Mouse (Mus musculus): ENCODE measurements around the gene Thbs3. TPM values are rescaled to one million over a fixed set of nuclear protein-coding genes. Genes with fewer than 3 reads are reported as not detected.

The Thbs3 gene
- polyA plus RNA-seq, 1 experiment from 2014 or later = 44.5 TPM

DNA sequence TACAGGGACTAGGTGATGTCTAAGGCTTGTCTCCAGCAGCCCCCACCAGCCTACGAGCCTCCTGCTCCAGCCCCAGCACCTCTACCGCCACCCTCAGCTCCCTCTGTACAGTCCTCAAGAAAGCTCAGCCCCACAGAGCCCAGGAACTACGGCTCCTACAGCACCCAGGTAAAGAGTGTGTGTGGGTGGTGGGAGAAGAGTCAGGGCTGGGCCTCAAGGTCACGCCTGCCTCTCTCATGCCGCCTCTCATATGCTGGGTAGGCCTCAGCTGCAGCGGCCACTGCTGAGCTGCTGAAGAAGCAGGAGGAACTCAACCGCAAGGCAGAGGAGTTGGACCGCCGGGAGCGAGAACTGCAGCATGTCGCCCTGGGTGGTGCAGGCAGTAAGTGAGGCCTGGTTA is 35.9 kb upstream of the Thbs3 start:
- H3K9ac ChIP-seq (ENCODE audit: low read depth, low read length) = no peak overlapping the region
- H3K27ac ChIP-seq (ENCODE audit: low read depth, low read length) = no peak overlapping the region
- 0 out of 2 replicates have a peak overlapping the region, but pooled peaks have one; percentile 86 for H3K4me2 ChIP-seq (replicated peaks; ENCODE audit: low read depth, low read length)
- no peaks in the 10 kb centered on the region for H3K9me3 ChIP-seq (ENCODE audit: control insufficient read depth, low read length)
- H3K4me1 ChIP-seq (replicated peaks; ENCODE audit: control insufficient read depth, insufficient read depth, low read length) = peaks cover 16% of the 10 kb centered on the region
- no peak for ATAC-seq (ENCODE audit: low FRiP score)
- no peak overlapping the region; the same call in 1 of the 2 replicates for H3K4me3 ChIP-seq (ENCODE audit: low read depth, low read length)
- WGBS = 89% methylated on average over 11 of the region's 11 CpGs
- no peaks in the 10 kb centered on the region for H3K27me3 ChIP-seq (ENCODE audit: control insufficient read depth, insufficient read depth, low read length)
- H3K36me3 ChIP-seq (ENCODE audit: control insufficient read depth, insufficient read depth, low read length) = peaks cover 24% of the 10 kb centered on the region; the same call in 1 of the 2 replicates
- DNase-seq (ENCODE audit: low spot score) = no peak

DNA sequence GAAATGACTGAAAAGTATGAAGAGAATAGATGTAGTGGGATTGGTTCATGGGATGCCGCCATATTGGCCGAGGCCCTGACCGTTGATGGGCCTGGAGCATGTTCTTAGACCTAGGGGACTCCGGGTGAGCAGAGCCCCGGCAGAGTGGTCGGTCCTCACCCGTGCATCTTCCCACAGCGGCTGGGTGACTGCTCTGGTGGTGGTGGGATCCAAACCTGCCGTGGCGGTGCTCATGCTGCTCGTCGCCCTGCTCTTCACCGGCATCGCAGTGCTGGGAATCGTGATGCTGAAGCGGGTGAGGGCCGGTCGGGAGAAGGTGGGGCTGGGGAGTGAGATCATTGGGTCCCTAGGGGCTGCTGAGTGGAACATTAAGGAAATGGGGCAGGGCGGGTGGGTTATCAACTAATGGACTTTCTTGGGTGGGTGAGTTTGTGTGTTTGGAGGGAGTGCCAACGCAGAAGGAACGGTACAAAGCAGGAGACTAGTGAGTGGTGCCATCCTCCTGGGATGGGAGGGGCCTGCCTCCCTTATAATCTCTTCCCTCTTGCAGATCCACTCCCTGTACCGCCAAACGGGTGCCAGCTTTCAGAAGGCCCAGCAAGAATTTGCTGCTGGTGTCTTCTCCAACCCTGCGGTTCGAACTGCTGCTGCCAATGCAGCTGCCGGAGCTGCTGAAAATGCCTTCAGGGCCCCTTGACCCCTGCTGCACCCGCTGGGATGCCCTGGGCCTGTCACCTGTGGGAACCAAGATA is 33.1 kb upstream of the Thbs3 start:
- Histone ChIP-seq H3K27ac (ENCODE audit: low read depth, low read length) (no peak overlapping the region), H3K9ac (ENCODE audit: low read depth, low read length) (no peak overlapping the region)

DNA sequence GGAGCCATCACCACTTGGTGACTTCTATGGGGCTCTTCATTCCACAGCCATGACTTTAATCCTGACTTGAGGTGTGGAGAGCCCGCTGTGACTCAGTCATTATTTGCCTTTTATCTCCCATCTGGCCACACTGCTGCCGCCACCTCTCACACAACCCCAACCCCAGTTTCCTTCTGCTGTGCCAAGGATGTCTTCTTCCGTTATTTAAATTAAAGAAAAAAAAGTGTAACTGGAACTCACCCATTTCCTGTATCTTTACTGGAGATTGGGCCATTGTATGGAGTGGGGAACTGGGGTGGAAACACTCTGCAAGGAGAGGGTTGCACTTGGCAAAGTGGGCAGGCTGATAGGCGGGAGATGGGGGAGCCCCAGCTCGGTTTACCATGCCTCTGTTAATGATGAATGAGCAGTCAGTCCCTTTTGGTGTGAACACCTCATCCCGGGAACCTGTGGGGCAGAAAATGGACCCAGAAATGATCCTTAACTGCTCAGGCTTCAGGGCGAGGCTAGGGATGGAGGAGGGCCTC is 32.4 kb upstream of the Thbs3 start:
- no peak for DNase-seq (ENCODE audit: low spot score)
- H3K9ac ChIP-seq (ENCODE audit: low read depth, low read length) = no peak overlapping the region
- H3K36me3 ChIP-seq (ENCODE audit: control insufficient read depth, insufficient read depth, low read length) = peaks cover 12% of the 10 kb centered on the region; the same call in 1 of the 2 replicates

More for the DNA sequence above, 33.1 kb upstream of the Thbs3 start:
- ATAC-seq (ENCODE audit: low FRiP score) (no peak), DNase-seq (ENCODE audit: low spot score) (no peak)
- Histone ChIP-seq H3K4me1 (replicated peaks; ENCODE audit: control insufficient read depth, insufficient read depth, low read length) (peaks cover 17% of the 10 kb centered on the region), H3K4me3 (ENCODE audit: low read depth, low read length) (no peak overlapping the region), H3K4me2 (replicated peaks; ENCODE audit: low read depth, low read length) (no peak overlapping the region), H3K9me3 (ENCODE audit: control insufficient read depth, low read length) (no peaks in the 10 kb centered on the region), H3K27me3 (ENCODE audit: control insufficient read depth, insufficient read depth, low read length) (no peaks in the 10 kb centered on the region), H3K36me3 (ENCODE audit: control insufficient read depth, insufficient read depth, low read length) (peaks cover 12% of the 10 kb centered on the region; the same call in 1 of the 2 replicates)
- WGBS = 95% methylated on average over 27 of the region's 27 CpGs

DNA sequence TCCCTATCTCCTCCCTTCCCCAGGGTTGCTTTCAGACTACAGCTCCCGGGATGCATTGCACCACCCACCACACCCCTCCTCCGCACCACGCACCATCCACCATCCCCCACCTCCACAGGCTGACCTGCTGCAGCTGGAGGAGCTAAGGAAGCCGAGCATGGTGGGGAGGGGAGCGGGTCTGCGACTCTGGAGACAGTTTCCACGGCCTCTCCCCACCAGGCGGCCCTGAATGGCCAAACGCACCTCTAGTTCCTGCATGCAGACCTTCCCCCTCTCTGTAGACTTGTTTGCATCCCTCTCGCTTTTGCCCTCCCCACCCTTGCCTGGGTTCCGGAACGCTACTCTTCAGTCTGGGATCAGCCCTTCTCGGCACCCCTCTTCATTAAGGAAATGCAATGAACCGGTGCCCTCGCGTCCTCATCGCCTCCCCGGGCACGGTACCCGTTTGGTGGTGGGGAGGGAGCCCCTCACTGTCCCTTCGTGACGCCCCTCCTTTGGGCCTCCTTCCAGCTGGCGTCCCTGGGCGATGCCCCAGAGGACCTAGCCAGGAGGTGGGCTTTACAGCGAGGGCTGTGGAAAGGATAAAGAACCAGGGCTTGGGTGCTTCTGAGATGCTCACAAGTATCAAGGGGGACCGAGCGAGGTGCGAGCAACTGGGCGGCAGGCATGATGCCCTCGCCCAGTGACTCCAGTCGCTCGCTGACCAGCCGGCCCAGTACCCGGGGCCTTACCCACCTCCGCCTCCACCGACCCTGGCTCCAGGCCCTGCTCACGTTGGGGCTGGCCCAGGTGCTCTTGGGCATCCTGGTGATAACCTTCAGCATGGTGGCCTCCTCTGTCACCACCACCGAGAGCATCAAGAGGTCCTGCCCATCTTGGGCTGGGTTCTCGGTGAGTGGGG is 31.7 kb upstream of the Thbs3 start, which contains the start of gene Fam189b:
Gene Fam189b (plus strand): TSS at position 86 of the 901 bp plus-strand sequence.
- peak within 1 kb of the TSS; percentile 80 for H3K9ac ChIP-seq (ENCODE audit: low read depth, low read length)
- H3K27me3 ChIP-seq (ENCODE audit: control insufficient read depth, insufficient read depth, low read length) = no peaks in the 10 kb centered on the region
- peak within 1 kb of the TSS; percentile 74 for H3K27ac ChIP-seq (ENCODE audit: low read depth, low read length)
- DNase-seq (ENCODE audit: low spot score) (peak; percentile 88), ATAC-seq (ENCODE audit: low FRiP score) (peak; percentile 93)
- H3K9me3 ChIP-seq (ENCODE audit: control insufficient read depth, low read length) = no peaks in the 10 kb centered on the region
- H3K4me3 ChIP-seq (ENCODE audit: low read depth, low read length) = peak within 1 kb of the TSS; percentile 52
- H3K4me2 ChIP-seq (replicated peaks; ENCODE audit: low read depth, low read length) = peak within 1 kb of the TSS; percentile 89
- WGBS = 5% methylated on average over 39 of the region's 39 CpGs
- peaks cover 12% of the 10 kb centered on the region; the same call in 1 of the 2 replicates for H3K36me3 ChIP-seq (ENCODE audit: control insufficient read depth, insufficient read depth, low read length)
- H3K4me1 ChIP-seq (replicated peaks; ENCODE audit: control insufficient read depth, insufficient read depth, low read length) = peaks cover 15% of the 10 kb centered on the region

More for the DNA sequence above, 32.4 kb upstream of the Thbs3 start:
- H3K4me1 ChIP-seq (replicated peaks; ENCODE audit: control insufficient read depth, insufficient read depth, low read length) = peaks cover 17% of the 10 kb centered on the region
- no peak; the same call in 1 of the 2 replicates for ATAC-seq (ENCODE audit: low FRiP score)
- no peak overlapping the region; the same call in 1 of the 2 replicates for H3K27ac ChIP-seq (ENCODE audit: low read depth, low read length)
- no peak overlapping the region for H3K4me2 ChIP-seq (replicated peaks; ENCODE audit: low read depth, low read length)
- peak overlapping the region; percentile 52; the same call in 1 of the 2 replicates for H3K4me3 ChIP-seq (ENCODE audit: low read depth, low read length)
- no peaks in the 10 kb centered on the region for H3K27me3 ChIP-seq (ENCODE audit: control insufficient read depth, insufficient read depth, low read length)
- 52% methylated on average over 7 of the region's 7 CpGs for WGBS
- no peaks in the 10 kb centered on the region for H3K9me3 ChIP-seq (ENCODE audit: control insufficient read depth, low read length)

DNA sequence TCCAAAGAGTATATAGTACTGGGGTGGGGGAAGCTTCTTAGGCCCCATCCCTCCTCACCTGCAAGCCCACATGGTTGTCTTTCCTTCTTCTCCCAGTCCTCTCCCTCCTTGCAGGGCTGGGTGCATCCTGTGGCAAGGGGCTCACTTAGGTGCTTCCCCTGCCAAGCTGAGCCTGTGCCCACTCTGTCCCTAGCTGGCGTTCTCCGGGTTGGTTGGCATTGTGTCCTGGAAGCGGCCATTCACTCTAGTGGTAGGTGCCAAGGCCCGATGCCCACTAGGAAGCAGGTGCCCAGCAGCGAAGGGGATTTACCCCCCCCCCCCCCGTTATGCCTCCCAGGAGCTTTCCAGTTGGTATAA is 31.0 kb upstream of the Thbs3 start:
- peak overlapping the region; percentile 89 for H3K4me2 ChIP-seq (replicated peaks; ENCODE audit: low read depth, low read length)
- H3K4me3 ChIP-seq (ENCODE audit: low read depth, low read length) = peak overlapping the region; percentile 52
- no peaks in the 10 kb centered on the region for H3K9me3 ChIP-seq (ENCODE audit: control insufficient read depth, low read length)
- H3K9ac ChIP-seq (ENCODE audit: low read depth, low read length) = peak overlapping the region; percentile 80
- ATAC-seq (ENCODE audit: low FRiP score) = no peak
- H3K27me3 ChIP-seq (ENCODE audit: control insufficient read depth, insufficient read depth, low read length) = no peaks in the 10 kb centered on the region
- DNase-seq (ENCODE audit: low spot score) = no peak
- 84% methylated on average over 6 of the region's 6 CpGs for WGBS
- peaks cover 12% of the 10 kb centered on the region; the same call in 1 of the 2 replicates for H3K36me3 ChIP-seq (ENCODE audit: control insufficient read depth, insufficient read depth, low read length)
- H3K4me1 ChIP-seq (replicated peaks; ENCODE audit: control insufficient read depth, insufficient read depth, low read length) = peaks cover 11% of the 10 kb centered on the region
- no peak overlapping the region for H3K27ac ChIP-seq (ENCODE audit: low read depth, low read length)

DNA sequence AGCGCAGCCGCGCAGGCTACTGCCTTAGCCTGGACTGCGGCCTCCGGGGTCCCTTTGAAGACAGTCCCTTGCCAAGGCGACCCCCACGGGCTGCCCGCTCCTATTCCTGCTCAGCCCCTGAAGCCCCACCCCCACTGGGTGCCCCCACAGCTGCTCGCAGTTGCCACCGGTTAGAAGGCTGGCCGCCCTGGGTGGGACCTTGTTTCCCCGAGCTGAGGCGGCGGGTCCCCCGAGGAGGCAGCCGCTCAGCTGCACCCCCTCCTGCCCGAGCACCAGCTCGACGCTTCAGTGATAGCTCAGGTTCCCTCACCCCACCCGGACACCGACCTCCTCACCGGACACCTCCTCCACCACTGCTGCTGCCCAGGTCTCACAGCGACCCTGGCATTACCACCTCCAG is 27.8 kb upstream of the Thbs3 start:
- 43% methylated on average over 23 of the region's 23 CpGs for WGBS
- DNase-seq (ENCODE audit: low spot score) (no peak), ATAC-seq (ENCODE audit: low FRiP score) (no peak)
- Histone ChIP-seq H3K4me3 (ENCODE audit: low read depth, low read length) (no peak overlapping the region), H3K36me3 (ENCODE audit: control insufficient read depth, insufficient read depth, low read length) (no peaks in the 10 kb centered on the region), H3K9me3 (ENCODE audit: control insufficient read depth, low read length) (no peaks in the 10 kb centered on the region), H3K4me2 (replicated peaks; ENCODE audit: low read depth, low read length) (no peak overlapping the region), H3K4me1 (replicated peaks; ENCODE audit: control insufficient read depth, insufficient read depth, low read length) (peaks cover 11% of the 10 kb centered on the region), H3K27ac (ENCODE audit: low read depth, low read length) (no peak overlapping the region), H3K27me3 (ENCODE audit: control insufficient read depth, insufficient read depth, low read length) (no peaks in the 10 kb centered on the region), H3K9ac (ENCODE audit: low read depth, low read length) (no peak overlapping the region)

DNA sequence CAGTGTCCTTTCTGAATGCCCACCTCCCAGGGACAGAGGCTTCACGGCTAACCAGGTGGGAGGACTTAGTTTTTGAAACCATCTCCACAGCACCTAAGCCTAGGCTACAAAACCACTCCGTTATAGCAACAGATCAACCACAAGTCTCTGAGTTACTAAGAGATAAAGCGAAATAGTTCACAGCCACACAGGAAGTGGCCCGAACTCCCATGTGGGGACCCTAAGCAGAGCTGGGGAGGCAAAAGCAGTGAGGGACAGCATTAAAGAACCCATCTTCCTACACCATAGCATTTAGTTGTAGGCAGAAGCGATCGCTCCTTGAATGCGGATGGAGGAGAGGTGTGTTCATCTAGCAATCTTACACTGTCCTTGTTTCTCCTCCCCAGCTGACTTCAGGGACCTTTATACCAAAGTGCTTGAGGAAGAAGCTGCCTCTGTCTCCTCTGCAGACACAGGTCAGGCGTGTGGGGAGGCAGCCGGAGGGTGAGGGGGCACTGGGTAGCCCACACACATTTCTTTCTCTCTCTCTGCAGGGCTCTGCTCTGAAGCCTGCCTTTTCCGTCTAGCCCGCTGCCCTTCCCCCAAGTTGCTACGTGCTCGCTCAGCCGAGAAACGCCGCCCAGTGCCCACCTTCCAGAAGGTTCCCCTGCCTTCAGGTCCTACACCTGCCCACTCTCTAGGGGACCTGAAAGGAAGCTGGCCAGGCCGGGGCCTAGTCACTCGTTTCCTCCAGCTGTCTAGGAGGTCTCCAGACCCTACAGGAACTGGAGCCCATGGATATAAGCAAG is 27.1 kb upstream of the Thbs3 start:
- Histone ChIP-seq H3K36me3 (ENCODE audit: control insufficient read depth, insufficient read depth, low read length) (no peaks in the 10 kb centered on the region), H3K4me2 (replicated peaks; ENCODE audit: low read depth, low read length) (no peak overlapping the region), H3K27ac (ENCODE audit: low read depth, low read length) (no peak overlapping the region), H3K9me3 (ENCODE audit: control insufficient read depth, low read length) (no peaks in the 10 kb centered on the region), H3K27me3 (ENCODE audit: control insufficient read depth, insufficient read depth, low read length) (no peaks in the 10 kb centered on the region), H3K4me3 (ENCODE audit: low read depth, low read length) (no peak overlapping the region), H3K9ac (ENCODE audit: low read depth, low read length) (no peak overlapping the region), H3K4me1 (replicated peaks; ENCODE audit: control insufficient read depth, insufficient read depth, low read length) (peaks cover 8% of the 10 kb centered on the region)
- DNase-seq (ENCODE audit: low spot score) (no peak), ATAC-seq (ENCODE audit: low FRiP score) (no peak)
- 61% methylated on average over 18 of the region's 18 CpGs for WGBS

DNA sequence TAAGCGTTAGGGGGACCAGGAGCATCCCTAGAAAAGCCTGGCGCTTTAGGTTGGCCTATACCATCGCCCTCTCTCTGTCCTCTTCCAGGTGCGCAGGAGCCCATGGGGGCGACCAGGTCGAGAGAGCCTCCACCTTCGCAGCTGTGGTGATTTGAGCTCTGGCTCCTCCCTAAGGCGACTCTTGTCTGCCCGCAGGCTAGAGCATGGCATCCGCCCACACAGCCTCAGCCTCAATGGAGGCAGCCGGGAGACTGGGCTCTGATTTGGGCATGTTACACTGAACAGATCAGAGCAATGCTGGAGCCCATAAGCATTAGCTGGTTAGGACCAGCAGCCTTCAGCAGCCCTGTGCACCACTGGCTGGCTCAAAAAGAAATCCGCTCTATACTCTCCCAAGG is 26.5 kb upstream of the Thbs3 start:
- Histone ChIP-seq H3K9me3 (ENCODE audit: control insufficient read depth, low read length) (no peaks in the 10 kb centered on the region), H3K4me1 (replicated peaks; ENCODE audit: control insufficient read depth, insufficient read depth, low read length) (peaks cover 7% of the 10 kb centered on the region), H3K4me3 (ENCODE audit: low read depth, low read length) (no peak overlapping the region), H3K9ac (ENCODE audit: low read depth, low read length) (no peak overlapping the region), H3K27me3 (ENCODE audit: control insufficient read depth, insufficient read depth, low read length) (no peaks in the 10 kb centered on the region), H3K27ac (ENCODE audit: low read depth, low read length) (no peak overlapping the region), H3K36me3 (ENCODE audit: control insufficient read depth, insufficient read depth, low read length) (no peaks in the 10 kb centered on the region), H3K4me2 (replicated peaks; ENCODE audit: low read depth, low read length) (no peak overlapping the region)
- 64% methylated on average over 12 of the region's 12 CpGs for WGBS
- no peak for DNase-seq (ENCODE audit: low spot score)
- no peak for ATAC-seq (ENCODE audit: low FRiP score)

Data from hindbrain, embryonic 11.5 days (tissue).